Mouse (Mus musculus) small intestine, adult 2 months (tissue): ENCODE results near the gene Eef1e1.

Experiments used
- CTCF ChIP-seq: fragments of 200-500 bp; IDR thresholded peaks from 2 replicates; pipeline ENCODE4 v1.5.1; 2012; ENCODE audit warnings: low read depth, mild to moderate bottlenecking, control low read depth, inconsistent platforms, low read length, moderate library complexity, mixed read lengths; ENCODE audit not compliant: insufficient replicate concordance, insufficient read length; ENCODE audit errors: extremely low read depth
- POLR2A ChIP-seq: fragments of 200-500 bp; IDR thresholded peaks from 2 replicates; pipeline ENCODE4 v1.6.1; 2012; ENCODE audit warnings: low read depth, mild to moderate bottlenecking, control low read depth, inconsistent platforms, low read length, moderate library complexity

GRCm38 (mm10) chr13:38616887-38617286 is 42.0 kb downstream of the Eef1e1 start:
- no peak for TF ChIP-seq CTCF
- TF ChIP-seq POLR2A, result no peak
